Mouse (Mus musculus) cerebellum, postnatal 4 days (tissue): ENCODE measurements around the gene Smarce1.

Experiments
- DNase-seq, 2 experiments: peaks; one replicate each; pipeline ENCODE4 v3.0.0; 2022; ENCODE audit warnings: low spot score in 2 of 2, mixed read lengths in 1 of 2

Gene Smarce1

DNA sequence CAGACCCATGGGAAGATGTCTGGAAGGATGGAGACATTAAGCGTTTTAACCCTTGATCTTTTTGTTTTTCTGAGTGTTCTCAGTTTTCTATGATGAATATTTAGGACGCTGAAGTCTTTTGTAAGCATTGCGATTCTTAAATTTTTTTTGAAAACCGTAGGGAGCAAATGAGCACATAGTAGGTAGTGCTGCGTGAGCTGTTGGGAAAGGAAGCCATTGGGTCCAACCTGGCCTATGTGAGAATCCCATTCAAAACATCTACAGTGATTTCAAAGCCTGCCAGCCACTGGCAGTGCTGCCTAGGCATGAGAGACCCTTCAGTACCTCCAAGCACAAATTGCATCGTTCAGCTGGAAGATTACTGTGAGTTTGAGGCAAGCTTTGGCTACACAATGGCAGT lies 60.8 kb downstream of the Smarce1 start:
- DNase-seq = no peak

DNA sequence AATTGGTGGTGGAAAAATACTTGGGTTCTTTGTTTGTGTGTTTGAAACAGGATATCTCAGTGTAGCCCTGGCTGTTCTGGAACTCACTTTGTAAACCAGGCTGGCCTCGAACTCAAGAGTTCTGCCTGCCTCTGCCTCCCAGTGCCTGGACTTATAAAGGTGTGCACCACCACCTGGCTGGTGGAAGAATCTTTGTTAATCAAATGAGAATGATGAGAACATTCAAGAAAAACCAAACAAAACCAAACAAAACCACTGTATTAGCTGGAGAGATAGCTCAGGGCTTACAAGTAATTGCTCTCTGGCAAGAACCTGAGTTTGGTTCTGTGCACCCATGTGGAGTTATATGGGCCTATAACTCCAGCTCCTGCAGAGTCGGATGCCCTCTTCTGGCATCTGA lies 61.4 kb downstream of the Smarce1 start:
- DNase-seq = no peak

DNA sequence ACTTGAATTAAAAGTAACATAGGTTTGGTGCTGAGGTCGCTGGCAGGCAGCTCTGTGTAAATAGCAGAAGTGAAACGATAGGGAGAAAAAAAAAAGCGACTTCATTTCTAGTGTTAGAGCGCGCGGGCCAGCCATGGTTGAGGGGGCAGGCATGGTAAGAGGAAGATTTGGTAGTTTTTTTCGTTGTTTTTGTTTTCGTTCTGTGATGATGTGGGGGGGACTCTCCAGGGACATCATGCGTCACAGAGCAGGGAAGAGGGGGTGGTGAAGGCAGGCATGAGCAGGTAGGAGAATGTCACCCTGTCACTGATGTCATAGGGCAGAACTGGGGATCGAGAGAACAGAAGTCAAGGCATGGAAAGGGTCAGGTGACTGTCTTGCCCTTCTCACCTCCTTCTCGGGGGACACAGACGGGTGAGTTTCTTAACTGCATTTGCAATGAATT lies 62.8 kb downstream of the Smarce1 start:
- no peak for DNase-seq

DNA sequence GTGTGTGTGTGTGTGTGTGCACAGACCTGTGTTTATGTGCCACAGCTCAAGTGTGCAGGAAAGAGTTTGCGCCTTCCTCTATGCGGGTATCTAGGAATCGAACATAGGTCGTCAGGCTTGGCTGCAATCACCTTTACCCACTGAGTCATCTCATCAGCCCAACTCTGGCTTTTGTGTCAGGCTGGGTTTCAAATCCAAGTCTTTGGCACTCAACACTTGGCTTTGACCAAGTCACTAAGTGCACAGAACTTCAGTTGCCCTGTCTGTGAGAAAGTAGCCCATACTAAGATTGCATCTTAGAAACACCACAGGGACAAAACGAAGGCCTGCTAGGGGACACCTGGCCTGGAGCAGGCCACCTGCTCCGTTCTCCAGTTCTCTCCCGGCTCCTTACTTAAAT lies 63.2 kb downstream of the Smarce1 start:
- DNase-seq = no peak

DNA sequence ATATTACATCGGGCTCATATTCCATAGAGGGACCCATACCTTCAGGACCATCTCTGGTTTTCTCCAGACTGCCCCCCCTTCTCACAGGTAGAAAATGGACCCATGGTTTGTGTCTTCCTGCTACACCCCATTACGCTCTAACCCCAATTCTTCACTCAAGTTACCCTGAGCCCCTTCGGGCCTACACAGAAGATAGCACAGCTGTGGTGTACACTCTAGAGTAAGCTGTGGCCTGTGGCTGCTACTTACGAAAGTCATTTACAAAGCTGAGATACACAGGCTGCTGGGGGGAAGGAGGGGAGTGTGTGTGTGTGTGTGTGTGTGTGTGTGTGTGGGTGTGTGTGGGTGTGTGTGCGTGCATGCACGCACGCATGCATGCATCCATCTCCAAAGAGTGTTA lies 64.6 kb downstream of the Smarce1 start:
- no peak for DNase-seq

DNA sequence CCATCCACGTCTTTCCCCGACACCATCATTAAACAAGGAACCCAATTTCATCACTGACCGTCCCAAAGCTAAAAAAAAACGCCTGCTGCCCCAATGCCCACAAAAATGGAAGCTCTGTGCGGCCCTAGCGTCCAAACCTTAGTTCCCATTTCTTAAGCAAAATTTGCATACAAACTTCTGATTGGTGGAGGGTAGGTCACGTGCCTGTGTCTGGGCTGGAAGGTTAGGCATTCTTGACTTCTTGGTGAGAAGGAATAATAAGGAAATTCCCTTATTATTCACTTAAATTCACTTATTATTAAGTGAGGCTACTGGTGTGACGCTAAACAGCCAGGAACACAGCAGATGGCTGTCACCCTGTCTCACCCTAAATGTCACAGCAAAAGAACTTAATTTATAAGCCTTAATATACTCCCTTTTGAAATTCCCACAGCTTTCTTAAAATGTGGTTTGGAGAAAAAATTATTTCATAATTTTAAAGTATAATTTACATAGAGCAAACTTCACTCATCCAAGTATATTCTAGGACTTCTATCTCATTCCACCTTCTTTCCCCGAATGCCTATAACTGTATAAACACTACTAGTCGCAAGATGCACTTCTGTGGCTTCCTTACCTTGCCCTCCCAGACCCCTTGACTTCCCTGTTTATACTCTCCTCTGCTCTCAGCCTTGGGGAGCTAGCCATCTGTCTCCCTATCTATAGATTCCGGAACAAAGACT lies 65.6 kb downstream of the Smarce1 start:
- no peak for DNase-seq

DNA sequence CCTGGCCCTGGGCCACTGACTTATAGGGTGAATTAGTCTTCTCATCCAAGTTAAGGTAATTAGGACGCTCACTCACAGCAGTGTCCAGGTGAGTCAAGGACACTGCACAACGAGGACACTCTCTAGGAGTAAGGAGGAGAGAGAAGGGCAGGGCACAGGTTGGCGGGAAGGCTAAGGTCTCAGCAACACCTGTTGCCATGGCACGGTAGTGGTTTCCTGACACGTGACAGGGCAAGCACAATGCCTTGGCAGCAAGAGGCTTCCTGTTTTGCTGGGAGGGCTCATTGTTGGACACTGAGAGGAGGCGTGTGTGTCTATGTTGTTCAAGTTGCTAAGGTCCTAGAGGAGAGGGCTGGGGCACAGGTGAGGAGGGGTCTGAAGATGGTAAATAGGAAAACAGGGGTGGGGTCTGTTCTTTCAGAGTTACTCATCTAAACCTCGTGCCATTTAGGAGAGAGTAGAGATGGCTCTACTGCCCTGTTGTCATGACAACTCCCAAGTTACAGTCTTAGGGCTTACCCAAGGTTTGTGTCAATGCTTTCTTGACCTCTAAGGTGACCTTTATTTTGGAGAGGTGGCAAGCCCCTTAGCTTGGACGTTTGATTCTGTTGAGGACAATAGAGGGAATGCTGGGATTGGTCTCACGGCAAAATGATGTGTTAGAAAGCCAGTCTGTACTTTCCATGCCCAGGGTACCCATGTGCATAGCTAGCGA lies 67.7 kb downstream of the Smarce1 start:
- no peak for DNase-seq

DNA sequence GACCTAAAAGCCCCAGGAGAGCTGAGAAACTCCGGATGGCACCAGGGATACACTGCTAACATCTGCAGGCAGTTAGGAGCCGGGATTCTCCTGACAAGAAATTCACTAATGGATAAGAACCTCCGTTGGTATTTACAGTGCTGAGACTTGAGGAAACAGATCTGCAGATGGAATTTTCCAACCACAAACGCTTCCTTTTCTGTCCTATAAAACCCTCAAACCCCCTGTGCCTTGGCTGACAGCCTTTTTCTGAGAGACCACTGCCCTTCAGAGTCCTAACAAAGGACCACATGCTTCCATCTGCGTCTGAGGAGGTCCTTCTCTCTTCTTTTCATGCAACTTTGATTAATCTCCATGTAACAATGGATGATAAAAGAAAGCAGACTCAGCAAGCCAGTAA lies 69.2 kb downstream of the Smarce1 start:
- no peak for DNase-seq

DNA sequence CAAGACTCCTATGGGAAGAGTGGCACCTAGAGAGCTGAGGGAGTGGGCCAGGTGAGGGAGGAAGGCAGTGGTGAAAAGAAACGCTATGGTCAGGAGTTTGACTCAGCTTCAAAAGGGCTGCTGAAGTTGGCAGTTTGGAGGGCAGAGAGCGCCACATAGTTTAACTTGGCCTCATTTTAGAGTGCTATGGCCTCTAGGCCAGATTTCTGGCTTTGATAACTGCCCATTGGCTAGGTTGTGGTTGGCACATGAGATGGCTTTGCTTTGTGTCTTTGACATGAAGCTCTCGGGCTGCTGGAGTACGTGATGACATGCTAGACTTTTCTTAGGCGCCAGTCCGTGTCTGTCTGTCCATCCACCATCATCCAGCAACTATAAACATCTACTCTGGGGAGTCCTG lies 70.6 kb downstream of the Smarce1 start:
- DNase-seq = no peak
